Mouse (Mus musculus): ENCODE measurements around the gene Rad9b. TPM values are rescaled to one million over a fixed set of nuclear protein-coding genes. Genes with fewer than 3 reads are reported as not detected.

Rad9b gene
- polyA plus RNA-seq, 1 experiment from 2014 or later: 10.7 TPM

DNA sequence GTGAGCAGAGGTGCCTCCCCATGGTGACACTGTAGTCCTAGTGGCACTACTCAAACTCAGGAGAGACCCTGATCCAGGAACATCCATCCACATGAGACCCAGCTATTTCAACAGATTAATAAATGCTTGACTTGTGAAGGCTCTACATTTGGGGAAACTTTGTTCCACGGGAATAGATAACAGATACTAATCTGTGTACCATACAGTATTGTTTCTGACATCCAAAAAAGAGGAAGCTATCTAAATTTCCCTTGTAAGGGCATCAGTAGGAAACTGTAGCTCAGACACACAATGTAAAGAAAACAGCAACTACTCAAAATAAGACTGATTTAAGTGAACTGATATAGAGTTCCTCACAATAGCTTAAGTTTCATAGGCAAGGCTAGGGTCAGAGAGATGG is 11.2 kb downstream of the Rad9b start:
- ATAC-seq (ENCODE audit: low FRiP score): no peak
- DNase-seq (ENCODE audit: low spot score): no peak
- H3K4me2 ChIP-seq (replicated peaks; ENCODE audit: low read depth, low read length): no peak overlapping the region
- no peak overlapping the region for H3K9ac ChIP-seq (ENCODE audit: low read depth, low read length)
- no peaks in the 10 kb centered on the region for H3K36me3 ChIP-seq (ENCODE audit: control insufficient read depth, insufficient read depth, low read length)
- 76% methylated on average over 1 of the region's 1 CpGs for WGBS
- H3K4me3 ChIP-seq (ENCODE audit: low read depth, low read length): no peak overlapping the region
- no peak overlapping the region for H3K27ac ChIP-seq (ENCODE audit: low read depth, low read length)
- H3K4me1 ChIP-seq (replicated peaks; ENCODE audit: control insufficient read depth, insufficient read depth, low read length): no peaks in the 10 kb centered on the region
- no peaks in the 10 kb centered on the region for H3K27me3 ChIP-seq (ENCODE audit: control insufficient read depth, insufficient read depth, low read length)
- no peaks in the 10 kb centered on the region for H3K9me3 ChIP-seq (ENCODE audit: control insufficient read depth, low read length)

DNA sequence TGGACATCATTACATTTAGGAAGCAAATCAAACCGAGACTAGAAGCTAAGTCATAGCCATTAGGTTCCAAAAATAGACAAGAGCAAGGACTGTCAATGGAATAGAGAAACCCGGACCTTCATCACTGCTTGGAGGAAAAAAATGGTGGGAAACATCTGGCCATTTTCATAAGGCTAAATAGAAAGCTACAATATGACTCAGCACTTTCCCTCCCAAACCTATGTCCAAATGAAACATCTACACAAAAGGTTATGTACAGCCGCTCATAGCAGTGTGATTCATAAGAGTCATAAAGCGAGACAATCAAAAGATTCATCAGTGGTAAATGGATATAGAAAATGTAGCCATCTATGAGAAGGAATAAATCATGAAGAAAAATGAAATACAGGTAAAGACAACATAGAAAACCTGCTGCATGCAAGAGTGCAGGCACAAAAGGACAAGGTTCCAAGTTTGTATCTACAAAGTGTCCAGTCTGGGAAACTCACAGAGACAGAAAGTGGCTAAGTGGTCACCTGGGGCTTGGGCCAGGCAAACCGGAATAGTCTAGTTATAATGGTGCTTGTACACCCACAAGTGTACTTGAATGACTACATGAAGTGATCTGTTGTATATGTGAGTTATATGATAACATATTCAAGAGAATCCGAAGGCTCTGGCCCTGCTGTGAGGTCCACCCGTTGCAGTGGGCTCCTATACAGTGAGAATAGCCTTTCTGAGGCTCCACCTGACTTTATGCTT is 17.3 kb downstream of the Rad9b start:
- ATAC-seq (ENCODE audit: low FRiP score) (no peak), DNase-seq (ENCODE audit: low spot score) (no peak)
- Histone ChIP-seq H3K27me3 (ENCODE audit: control insufficient read depth, insufficient read depth, low read length) (no peaks in the 10 kb centered on the region), H3K27ac (ENCODE audit: low read depth, low read length) (no peak overlapping the region), H3K9ac (ENCODE audit: low read depth, low read length) (no peak overlapping the region), H3K36me3 (ENCODE audit: control insufficient read depth, insufficient read depth, low read length) (no peaks in the 10 kb centered on the region), H3K4me2 (replicated peaks; ENCODE audit: low read depth, low read length) (no peak overlapping the region), H3K4me3 (ENCODE audit: low read depth, low read length) (no peak overlapping the region), H3K9me3 (ENCODE audit: control insufficient read depth, low read length) (no peaks in the 10 kb centered on the region), H3K4me1 (replicated peaks; ENCODE audit: control insufficient read depth, insufficient read depth, low read length) (no peaks in the 10 kb centered on the region)
- 89% methylated on average over 7 of the region's 7 CpGs for WGBS

DNA sequence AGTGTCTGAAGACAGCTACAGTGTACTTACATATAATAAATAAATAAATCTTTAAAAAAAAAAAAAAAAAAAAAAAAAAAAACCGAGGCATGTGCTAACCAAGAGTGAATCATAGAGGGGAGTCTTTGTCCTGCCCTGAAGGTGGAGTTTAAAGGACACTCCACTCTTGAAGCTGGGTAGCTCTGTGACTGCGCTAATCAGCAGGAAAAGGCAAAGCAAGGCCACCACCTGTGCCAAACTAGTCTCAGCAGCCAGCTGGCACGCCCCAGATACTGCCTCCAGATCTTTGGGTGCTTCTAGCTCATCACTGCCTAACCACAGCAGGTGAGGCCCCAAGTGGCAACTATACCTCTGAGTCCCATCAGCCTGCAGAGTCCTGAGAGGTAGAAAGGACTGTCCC is 19.4 kb downstream of the Rad9b start:
- H3K27me3 ChIP-seq (ENCODE audit: control insufficient read depth, insufficient read depth, low read length): no peaks in the 10 kb centered on the region
- ATAC-seq (ENCODE audit: low FRiP score) (no peak), DNase-seq (ENCODE audit: low spot score) (no peak)
- no peaks in the 10 kb centered on the region for H3K4me1 ChIP-seq (replicated peaks; ENCODE audit: control insufficient read depth, insufficient read depth, low read length)
- H3K4me3 ChIP-seq (ENCODE audit: low read depth, low read length): no peak overlapping the region
- H3K27ac ChIP-seq (ENCODE audit: low read depth, low read length): no peak overlapping the region
- H3K36me3 ChIP-seq (ENCODE audit: control insufficient read depth, insufficient read depth, low read length): no peaks in the 10 kb centered on the region
- H3K9me3 ChIP-seq (ENCODE audit: control insufficient read depth, low read length): no peaks in the 10 kb centered on the region
- 72% methylated on average over 3 of the region's 3 CpGs for WGBS
- no peak overlapping the region for H3K4me2 ChIP-seq (replicated peaks; ENCODE audit: low read depth, low read length)
- H3K9ac ChIP-seq (ENCODE audit: low read depth, low read length): no peak overlapping the region

DNA sequence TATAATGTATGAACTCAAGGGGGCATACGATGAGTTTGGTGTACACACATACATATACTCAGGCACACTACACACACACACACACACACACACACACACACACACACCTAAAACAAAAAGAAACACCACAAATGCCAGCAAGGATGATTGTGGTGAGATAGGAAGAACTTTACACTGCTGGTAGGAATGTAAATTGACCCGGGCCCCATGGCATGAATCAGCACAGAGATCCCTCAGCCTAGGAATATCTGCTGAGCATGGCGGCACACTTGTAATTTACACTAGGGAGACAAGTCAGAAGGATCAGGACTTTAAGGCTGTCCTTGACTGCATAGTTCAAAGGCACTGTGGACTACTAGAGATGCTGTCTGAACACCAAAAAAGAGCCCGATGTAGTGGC is 23.8 kb downstream of the Rad9b start:
- no peaks in the 10 kb centered on the region for H3K27me3 ChIP-seq (ENCODE audit: control insufficient read depth, insufficient read depth, low read length)
- H3K9ac ChIP-seq (ENCODE audit: low read depth, low read length): no peak overlapping the region
- H3K27ac ChIP-seq (ENCODE audit: low read depth, low read length): no peak overlapping the region
- no peak overlapping the region for H3K4me3 ChIP-seq (ENCODE audit: low read depth, low read length)
- no peak for ATAC-seq (ENCODE audit: low FRiP score)
- no peak overlapping the region for H3K4me2 ChIP-seq (replicated peaks; ENCODE audit: low read depth, low read length)
- no peaks in the 10 kb centered on the region for H3K36me3 ChIP-seq (ENCODE audit: control insufficient read depth, insufficient read depth, low read length)
- WGBS: 87% methylated on average over 4 of the region's 4 CpGs
- no peaks in the 10 kb centered on the region for H3K9me3 ChIP-seq (ENCODE audit: control insufficient read depth, low read length)
- no peak for DNase-seq (ENCODE audit: low spot score)
- no peaks in the 10 kb centered on the region for H3K4me1 ChIP-seq (replicated peaks; ENCODE audit: control insufficient read depth, insufficient read depth, low read length)

DNA sequence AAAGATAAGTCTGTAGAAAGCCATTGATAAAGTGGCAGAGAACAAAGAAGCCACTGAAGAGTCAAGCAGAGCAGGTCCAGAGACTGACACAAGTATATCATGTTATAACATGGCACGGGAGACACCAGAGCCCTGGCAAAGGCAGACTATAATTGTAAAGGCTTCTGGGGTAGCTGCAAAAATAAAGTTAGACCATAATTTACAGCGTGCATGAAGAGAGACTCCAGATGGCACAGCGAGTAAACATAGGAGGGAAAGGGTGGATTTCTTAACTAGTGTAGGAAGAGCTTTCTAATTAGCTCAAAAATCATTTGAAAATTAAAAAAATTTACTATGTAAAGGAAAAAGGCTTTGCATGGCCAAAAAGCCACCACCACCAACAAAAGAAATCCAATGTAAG is 26.8 kb downstream of the Rad9b start:
- no peak for ATAC-seq (ENCODE audit: low FRiP score)
- Histone ChIP-seq H3K9ac (ENCODE audit: low read depth, low read length) (no peak overlapping the region), H3K4me3 (ENCODE audit: low read depth, low read length) (no peak overlapping the region), H3K27me3 (ENCODE audit: control insufficient read depth, insufficient read depth, low read length) (no peaks in the 10 kb centered on the region), H3K27ac (ENCODE audit: low read depth, low read length) (no peak overlapping the region), H3K4me2 (replicated peaks; ENCODE audit: low read depth, low read length) (no peak overlapping the region), H3K4me1 (replicated peaks; ENCODE audit: control insufficient read depth, insufficient read depth, low read length) (no peaks in the 10 kb centered on the region), H3K36me3 (ENCODE audit: control insufficient read depth, insufficient read depth, low read length) (no peaks in the 10 kb centered on the region), H3K9me3 (ENCODE audit: control insufficient read depth, low read length) (no peaks in the 10 kb centered on the region)
- no peak for DNase-seq (ENCODE audit: low spot score)
- 97% methylated on average over 3 of the region's 3 CpGs for WGBS

DNA sequence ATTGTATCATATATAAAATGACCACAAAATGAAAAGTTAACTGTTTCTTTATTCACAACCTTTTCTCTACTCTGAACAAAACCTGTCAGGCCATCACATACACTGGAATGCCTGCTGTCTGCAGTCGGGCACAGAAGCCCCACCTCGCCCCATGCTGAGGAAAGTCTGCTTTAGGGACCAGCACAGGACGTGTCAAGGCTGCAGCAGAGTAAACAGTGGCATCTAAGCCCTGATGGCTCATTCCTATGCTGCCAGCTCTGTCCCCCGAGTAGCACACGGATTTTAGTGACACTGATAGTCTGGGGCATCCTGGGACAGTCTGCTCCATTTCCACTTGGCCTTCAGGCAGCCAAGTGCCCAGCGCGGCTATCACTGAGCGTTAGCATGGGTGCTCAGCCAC is 28.6 kb downstream of the Rad9b start:
- no peak overlapping the region for H3K9ac ChIP-seq (ENCODE audit: low read depth, low read length)
- 80% methylated on average over 8 of the region's 8 CpGs for WGBS
- H3K27ac ChIP-seq (ENCODE audit: low read depth, low read length): no peak overlapping the region
- H3K27me3 ChIP-seq (ENCODE audit: control insufficient read depth, insufficient read depth, low read length): no peaks in the 10 kb centered on the region
- DNase-seq (ENCODE audit: low spot score): no peak
- no peak for ATAC-seq (ENCODE audit: low FRiP score)
- no peaks in the 10 kb centered on the region for H3K4me1 ChIP-seq (replicated peaks; ENCODE audit: control insufficient read depth, insufficient read depth, low read length)
- no peaks in the 10 kb centered on the region for H3K36me3 ChIP-seq (ENCODE audit: control insufficient read depth, insufficient read depth, low read length)
- no peak overlapping the region for H3K4me3 ChIP-seq (ENCODE audit: low read depth, low read length)
- H3K4me2 ChIP-seq (replicated peaks; ENCODE audit: low read depth, low read length): no peak overlapping the region
- H3K9me3 ChIP-seq (ENCODE audit: control insufficient read depth, low read length): no peaks in the 10 kb centered on the region

DNA sequence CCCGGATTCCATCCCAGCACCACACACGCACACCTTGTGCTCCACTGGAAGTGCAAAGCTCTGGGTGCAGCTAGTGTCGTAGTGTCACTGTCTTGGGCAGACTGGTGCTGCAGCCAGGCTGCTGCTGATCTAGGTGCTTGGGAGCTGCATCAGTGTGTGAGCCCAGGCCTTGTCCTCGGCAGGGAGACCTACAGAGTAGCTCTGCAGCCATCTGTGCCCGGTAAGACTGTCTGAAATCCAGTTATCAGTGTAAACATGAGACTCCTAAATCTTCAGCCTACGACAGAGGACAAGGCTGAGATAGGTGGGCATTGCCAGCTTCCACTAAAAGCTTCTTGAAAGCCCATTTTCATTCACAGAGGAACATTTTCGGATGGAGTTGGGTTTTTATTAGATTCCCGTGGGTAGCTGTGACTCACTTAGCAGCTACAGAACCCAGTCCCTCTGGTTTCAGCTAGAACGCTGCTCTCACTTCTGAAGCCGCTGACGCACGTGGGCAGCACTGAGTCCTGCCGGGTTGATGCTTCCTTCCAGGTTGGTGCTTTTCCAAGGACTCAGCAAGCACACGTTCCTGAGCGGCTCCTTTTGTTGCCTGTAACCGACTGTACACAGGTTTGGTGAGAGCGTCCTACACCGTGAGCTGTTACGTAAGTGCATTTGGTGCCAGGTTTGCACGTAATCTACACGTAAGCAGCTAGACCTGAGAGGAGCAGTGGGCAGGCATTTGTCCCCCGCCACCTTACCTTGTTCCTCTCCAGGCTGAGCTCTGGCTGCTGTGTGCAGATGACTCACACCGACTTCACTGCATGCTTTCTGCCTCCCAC is 29.2 kb downstream of the Rad9b start:
- Histone ChIP-seq H3K36me3 (ENCODE audit: control insufficient read depth, insufficient read depth, low read length) (no peaks in the 10 kb centered on the region), H3K4me1 (replicated peaks; ENCODE audit: control insufficient read depth, insufficient read depth, low read length) (no peaks in the 10 kb centered on the region)
- no peak for ATAC-seq (ENCODE audit: low FRiP score)

DNA sequence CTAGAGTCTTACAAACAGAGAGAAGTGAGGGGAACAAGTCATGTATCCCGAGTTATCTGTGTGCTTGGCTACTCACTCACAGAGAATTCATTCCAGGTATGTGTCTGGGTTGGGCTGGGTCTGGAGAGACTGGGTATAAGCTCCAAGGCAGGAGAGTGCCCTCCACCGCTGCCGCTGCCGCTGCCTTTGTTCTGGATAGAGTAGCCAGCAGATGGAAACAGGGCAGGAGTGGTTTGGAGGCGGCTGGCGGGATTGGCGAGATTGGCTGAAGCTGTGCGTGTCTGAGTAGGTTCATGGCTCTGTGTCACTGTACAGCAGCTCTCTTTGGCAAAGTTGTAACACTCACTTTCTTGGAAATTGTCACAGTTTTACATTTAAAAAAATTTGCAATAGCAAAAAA is 30.5 kb downstream of the Rad9b start:
- Histone ChIP-seq H3K4me1 (replicated peaks; ENCODE audit: control insufficient read depth, insufficient read depth, low read length) (no peaks in the 10 kb centered on the region), H3K9ac (ENCODE audit: low read depth, low read length) (no peak overlapping the region), H3K27ac (ENCODE audit: low read depth, low read length) (no peak overlapping the region), H3K4me2 (replicated peaks; ENCODE audit: low read depth, low read length) (no peak overlapping the region), H3K27me3 (ENCODE audit: control insufficient read depth, insufficient read depth, low read length) (no peaks in the 10 kb centered on the region), H3K9me3 (ENCODE audit: control insufficient read depth, low read length) (no peaks in the 10 kb centered on the region), H3K36me3 (ENCODE audit: control insufficient read depth, insufficient read depth, low read length) (no peaks in the 10 kb centered on the region), H3K4me3 (ENCODE audit: low read depth, low read length) (no peak overlapping the region)
- peak; percentile 24 for DNase-seq (ENCODE audit: low spot score)
- 70% methylated on average over 8 of the region's 8 CpGs for WGBS
- no peak for ATAC-seq (ENCODE audit: low FRiP score)

More for the DNA sequence above, 29.2 kb downstream of the Rad9b start:
- no peak overlapping the region for H3K4me2 ChIP-seq (replicated peaks; ENCODE audit: low read depth, low read length)
- no peak for DNase-seq (ENCODE audit: low spot score)
- H3K27me3 ChIP-seq (ENCODE audit: control insufficient read depth, insufficient read depth, low read length): no peaks in the 10 kb centered on the region
- no peak overlapping the region for H3K4me3 ChIP-seq (ENCODE audit: low read depth, low read length)
- no peak overlapping the region for H3K27ac ChIP-seq (ENCODE audit: low read depth, low read length)
- 91% methylated on average over 23 of the region's 23 CpGs for WGBS
- H3K9me3 ChIP-seq (ENCODE audit: control insufficient read depth, low read length): no peaks in the 10 kb centered on the region
- no peak overlapping the region for H3K9ac ChIP-seq (ENCODE audit: low read depth, low read length)
